Mouse (Mus musculus): ENCODE measurements around the gene Map3k21.

GRCm38 (mm10) chr8:125907311-125907710 is 2.9 kb upstream of the Map3k21 start:
- TF ChIP-seq CTCF (conservative IDR thresholded peaks at IDR 0.05; ENCODE audit: insufficient read depth, insufficient read length, low read depth, low read length) (peak; percentile 43), POLR2A (IDR thresholded peaks at IDR 0.05; ENCODE audit: low read depth, low read length) (no peak)
